Mouse (Mus musculus): Measurements from ENCODE around the gene Gm9767. TPM values are rescaled to one million over a fixed set of nuclear protein-coding genes. Genes with fewer than 3 reads are reported as not detected.

Gene Gm9767
- polyA plus RNA-seq, 1 experiment from 2014 or later: not detected

DNA sequence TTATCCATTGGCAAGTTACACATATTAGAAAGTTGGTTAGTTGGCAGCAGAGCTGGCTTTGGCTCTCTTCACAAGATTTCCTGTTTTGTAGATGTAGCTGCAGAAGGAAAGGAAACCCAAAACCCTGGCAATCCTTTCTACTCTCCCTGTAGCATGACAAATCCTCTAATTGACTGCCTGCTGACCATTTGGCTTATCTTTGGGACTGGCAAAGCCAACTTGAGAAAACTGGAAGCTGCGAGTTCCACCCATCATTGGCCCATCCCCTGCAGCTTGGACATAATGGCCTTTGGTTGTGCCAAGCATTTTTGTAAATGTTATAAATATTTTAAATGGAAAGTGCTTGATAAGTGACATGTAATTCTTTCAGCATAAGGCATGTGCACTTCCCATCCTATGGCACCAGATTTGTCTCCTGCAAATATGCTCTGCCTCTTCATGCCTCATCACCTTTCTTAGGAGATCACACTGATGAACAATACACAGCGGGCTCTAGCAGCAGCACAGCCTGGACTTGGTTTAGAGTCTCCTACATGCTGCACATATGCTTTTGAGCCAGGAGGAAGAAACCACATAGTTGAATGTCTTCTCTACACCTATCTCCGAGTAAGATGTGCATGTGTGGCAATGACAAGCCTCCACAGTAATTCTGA lies 25.4 kb downstream of the Gm9767 start:
- DNase-seq (ENCODE audit: low read depth, low spot score) (no peak), ATAC-seq (no peak)
- in situ Hi-C loops (cut with MboI; ENCODE audit: low pct_unique_long_range_greater_than_20kb): no loop called here
- TF ChIP-seq CTCF (IDR thresholded peaks at IDR 0.05): no peak
- ChIA-PET POLR2A (no interaction called here), CTCF (no interaction called here)
- no peaks in the 10 kb centered on the region for H3K27me3 ChIP-seq

- no peaks in the 10 kb centered on the region for H3K27me3 ChIP-seq
- ATAC-seq: no peak
- in situ Hi-C loops (cut with MboI; ENCODE audit: low pct_unique_long_range_greater_than_20kb): no loop called here
- ChIA-PET CTCF (no interaction called here), POLR2A (no interaction called here)
- DNase-seq (ENCODE audit: low read depth, low spot score): no peak
- TF ChIP-seq CTCF (IDR thresholded peaks at IDR 0.05): no peak
These were observed 36.4 kb downstream of the Gm9767 start for GRCm38 (mm10) chr10:26114409-26114808.

- DNase-seq (ENCODE audit: low read depth, low spot score) (no peak), ATAC-seq (no peak)
- no peak for TF ChIP-seq CTCF (IDR thresholded peaks at IDR 0.05)
- in situ Hi-C loops (cut with MboI; ENCODE audit: low pct_unique_long_range_greater_than_20kb): no loop called here
- H3K27me3 ChIP-seq: no peaks in the 10 kb centered on the region
- POLR2A ChIA-PET: no interaction called here
- CTCF ChIA-PET: no interaction called here
These were observed 41.2 kb downstream of the Gm9767 start for GRCm38 (mm10) chr10:26119067-26119821.

GRCm38 (mm10) chr10:26119822-26120183 lies 41.7 kb downstream of the Gm9767 start:
- ChIA-PET CTCF (no interaction called here), POLR2A (no interaction called here)
- ATAC-seq (no peak), DNase-seq (ENCODE audit: low read depth, low spot score) (no peak)
- no peak for TF ChIP-seq CTCF (IDR thresholded peaks at IDR 0.05)
- in situ Hi-C loops (cut with MboI; ENCODE audit: low pct_unique_long_range_greater_than_20kb): no loop called here
- no peaks in the 10 kb centered on the region for H3K27me3 ChIP-seq

Other genes starting within 250 kb of the Gm9767 start
- gene Tmem200a, start 797 bp downstream of the Gm9767 start, polyA plus RNA-seq (2021): not detected
- gene Samd3, start 151.5 kb downstream of the Gm9767 start, polyA plus RNA-seq (2021): not detected

Data from Patski (cell line).